ENCODE assay signal across 21 mouse cellular contexts in the genomic region with DNA sequence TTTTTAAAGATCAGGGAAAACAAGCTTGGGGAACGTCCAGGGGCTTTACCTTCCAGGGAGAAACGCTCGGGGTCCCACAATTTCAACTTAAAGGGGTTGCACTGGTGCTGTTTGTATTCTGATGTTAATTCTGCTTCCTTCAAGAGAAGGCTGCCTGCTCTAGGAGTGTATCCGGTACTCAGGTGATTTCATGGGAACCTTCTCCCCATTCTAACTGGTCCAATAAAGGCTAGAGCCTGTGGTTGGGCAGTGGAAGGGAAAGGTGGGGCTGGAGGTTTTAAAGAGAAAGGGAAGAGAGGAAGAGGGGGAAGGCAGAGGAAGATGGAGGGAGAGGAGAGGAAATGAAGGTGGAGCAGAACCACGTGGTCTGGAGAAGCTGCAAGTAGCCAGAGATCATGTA. TPM values are rescaled to one million over a fixed set of nuclear protein-coding genes. Genes with fewer than 3 reads are reported as not detected.
A peak's percentile ranks its signal among the peaks of the same experiment; 100 is the strongest.
DNase-seq lines count a peak whose midpoint lies in the region; TF ChIP-seq lines count a peak whose summit lies in the region.
"Not testable (repeated sequence)": the region's sequence is repeated elsewhere in the genome, so short reads cannot be mapped to it uniquely, and the experiment has no call there.
"Had no signal": no experiment of that assay in that cellular context is flagged by ENCODE, and none has a peak within 500 bp of the region (broad histone marks: within the 10 kb centered on the region; RNA-seq: fewer than 3 reads in every experiment).

No protein-coding gene starts in this region.

- not testable (repeated sequence) for TF ChIP-seq CTCF in E14TG2a.4 (conservative IDR thresholded peaks at IDR 0.05; ENCODE audit: low read length); ES-Bruce4 (IDR thresholded peaks at IDR 0.05; ENCODE audit: low read depth, low read length); testis, adult 2 months (IDR thresholded peaks at IDR 0.05; ENCODE audit: control insufficient read depth, insufficient read depth, insufficient replicate concordance, low read depth, low read length)

- DNase-seq in ES-CJ7 (ENCODE audit: low read depth, low spot score) (peak; percentile 62), R1 (ENCODE audit: low read depth, low spot score) (peak; percentile 89)
- DNase-seq in ES-E14 (ENCODE audit: low read depth, low spot score), result not testable (repeated sequence)

- not testable (repeated sequence) for TF ChIP-seq POLR2A in ES-Bruce4 (IDR thresholded peaks at IDR 0.05; ENCODE audit: insufficient read depth, low read length); testis, adult 2 months (IDR thresholded peaks at IDR 0.05; ENCODE audit: control insufficient read depth, low read depth, low read length)

- H3K4me1 ChIP-seq in E14TG2a.4 (replicated peaks; ENCODE audit: low read depth, low read length) (peaks cover 68% of the 10 kb centered on the region), ES-E14 (ENCODE audit: control insufficient read depth in 2 of 2, insufficient read depth in 2 of 2, low read length in 2 of 2, poor library complexity in 1 of 2) (peaks cover 0 to 16% of the 10 kb centered on the region in 2 experiments; a peak in 2 of 4 replicates)
- H3K4me1 ChIP-seq in ES-Bruce4 (ENCODE audit: control insufficient read depth, insufficient read depth, low read length); testis, adult 2 months (ENCODE audit: control insufficient read depth, insufficient read depth, low read length): not testable (repeated sequence)

- H3K27me3 ChIP-seq in E14TG2a.4 (ENCODE audit: insufficient read depth, low read length); ES-Bruce4 (ENCODE audit: control insufficient read depth, insufficient read depth, low read length, poor library complexity, severe bottlenecking); testis, adult 2 months (ENCODE audit: control insufficient read depth, insufficient read depth, low read length): not testable (repeated sequence)

- H3K4me3 ChIP-seq in E14TG2a.4 (replicated peaks; ENCODE audit: low read length) (peak overlapping the region; percentile 58), ES-E14 (ENCODE audit: insufficient read depth in 1 of 2, low read depth in 1 of 2, low read length in 2 of 2, poor library complexity in 1 of 2, severe bottlenecking in 1 of 2) (peak overlapping the region; percentile 9 to 15; a peak in 1 of 4 replicates)
- not testable (repeated sequence) for H3K4me3 ChIP-seq in ES-Bruce4 (ENCODE audit: low read depth, low read length); testis, adult 2 months (ENCODE audit: control insufficient read depth, low read depth, low read length)

- not testable (repeated sequence) for H3K9me3 ChIP-seq in E14TG2a.4 (ENCODE audit: low read length); ES-Bruce4 (replicated peaks; ENCODE audit: control insufficient read depth, insufficient read depth, low read length, poor library complexity, severe bottlenecking); ES-E14 (ENCODE audit: control insufficient read depth, insufficient read depth, low read depth, low read length)

- peak overlapping the region; percentile 33; the same call in 1 of the 2 replicates for H3K9ac ChIP-seq in ES-Bruce4 (ENCODE audit: low read depth, poor library complexity, severe bottlenecking)
- H3K9ac ChIP-seq in ES-E14 (ENCODE audit: insufficient read depth, low read depth, low read length, poor library complexity, severe bottlenecking), result peak overlapping the region; percentile 18; the same call in 1 of the 2 replicates

- H3K36me3 ChIP-seq in E14TG2a.4 (ENCODE audit: insufficient read depth, low read length); ES-Bruce4 (ENCODE audit: control insufficient read depth, insufficient read depth, low read length, poor library complexity, severe bottlenecking); ES-E14 (ENCODE audit: control insufficient read depth, insufficient read depth, low read length, poor library complexity, severe bottlenecking); testis, adult 2 months (ENCODE audit: control insufficient read depth, insufficient read depth, low read length): not testable (repeated sequence)

- in situ Hi-C loops in ES-E14 (cut with MboI; ENCODE audit: low sequenced_read_pairs in 2 of 2, unreplicated experiment in 2 of 2), result loop anchor here in 1 of 2 experiments (25.0 kb wide), 1 partner anchor 332 kb away; no protein-coding TSS in a partner anchor

- peak overlapping the region; percentile 96 for H3K27ac ChIP-seq in ES-Bruce4 (ENCODE audit: insufficient read depth, low read length)
- H3K27ac ChIP-seq in ES-E14 (ENCODE audit: insufficient read depth, low read depth, low read length, poor library complexity, severe bottlenecking), result peak overlapping the region; percentile 76; the same call in 1 of the 2 replicates
- H3K27ac ChIP-seq in testis, adult 2 months (ENCODE audit: control insufficient read depth, insufficient read depth, low read depth, low read length), result peak overlapping the region; percentile 66

- not testable (repeated sequence) for TF ChIP-seq EP300 in ES-Bruce4 (IDR thresholded peaks at IDR 0.05; ENCODE audit: insufficient read depth, low read depth, low read length)

RNA-seq across cellular contexts. Expression of a gene that starts 33.2 kb away (rescaled TPM):
- 4.6 TPM in 2 replicates for polyA plus RNA-seq in ES-Bruce4 (2011; ENCODE audit: insufficient read depth, insufficient read length, low read depth, missing spikeins)
- not detected in 2 replicates for total RNA-seq in ES-E14 (2012; rRNA removed)
- polyA plus RNA-seq in testis, adult 2 months (2012; rRNA removed), result 4.7 and 5.5 TPM in 2 replicates
- total RNA-seq: adrenal gland, adult 18-20 months; adrenal gland, adult 2 months; adrenal gland, adult 8-10 months; adrenal gland, postnatal 10 days; adrenal gland, postnatal 14 days; adrenal gland, postnatal 25 days; adrenal gland, postnatal 36 days; adrenal gland, postnatal 4 days; MEL had no signal
- polyA plus RNA-seq: adrenal gland, adult 2 months; brain, embryonic 14.5 days; C2C12; CD4-positive, CD25-positive, alpha-beta regulatory T cell, adult 4 months; cerebellum, adult 2 months; G1E; Patski had no signal
